Mouse (Mus musculus) intestine, embryonic 14.5 days (tissue): ENCODE results near the gene Ucp2. TPM values are rescaled to one million over a fixed set of nuclear protein-coding genes. Genes with fewer than 3 reads are reported as not detected.

Experiments
- ATAC-seq: fragments of 200-750 bp; cut with Nextera tagmentation; replicated peaks from 2 replicates; pipeline ENCODE4 v1.8.0; 2017; ENCODE audit warnings: low read depth, moderate number of reproducible peaks, moderate TSS enrichment, moderate library complexity; ENCODE audit not compliant: low FRiP score, low TSS enrichment
- DNase-seq: peaks from one replicate; pipeline ENCODE4 v3.0.0-alpha.2; 2018; ENCODE audit warnings: low spot score
- H3K27ac ChIP-seq: fragments of 300-500 bp; sonication (generic); 2 replicates; pipeline ENCODE4 v1.5.1; 2014; ENCODE audit warnings: low read depth, mild to moderate bottlenecking, control low read depth
- H3K27me3 ChIP-seq: fragments of 300-500 bp; sonication (generic); replicated peaks from 2 replicates; pipeline ENCODE4 v1.6.1; 2014; ENCODE audit warnings: low read length, control low read depth; ENCODE audit not compliant: control insufficient read depth, insufficient read depth
- H3K36me3 ChIP-seq: fragments of 300-500 bp; sonication (generic); 2 replicates; pipeline ENCODE4 v1.6.1; 2014; ENCODE audit warnings: low read length, control low read depth; ENCODE audit not compliant: control insufficient read depth, insufficient read depth
- H3K4me1 ChIP-seq: fragments of 300-500 bp; sonication (generic); replicated peaks from 2 replicates; pipeline ENCODE4 v1.6.1; 2014; ENCODE audit warnings: low read length, control low read depth, mixed read lengths; ENCODE audit not compliant: control insufficient read depth, insufficient read depth
- H3K4me2 ChIP-seq: fragments of 300-500 bp; sonication (generic); 2 replicates; pipeline ENCODE4 v1.6.1; 2014; ENCODE audit warnings: low read length
- H3K4me3 ChIP-seq: fragments of 300-500 bp; sonication (generic); 2 replicates; pipeline ENCODE4 v1.5.1; 2014; ENCODE audit warnings: low read depth, low read length, control low read depth, mixed read lengths
- H3K9ac ChIP-seq: fragments of 300-500 bp; sonication (generic); 2 replicates; pipeline ENCODE4 v1.6.1; 2014; ENCODE audit warnings: mild to moderate bottlenecking, low read length
- H3K9me3 ChIP-seq: fragments of 300-500 bp; sonication (generic); 2 replicates; pipeline ENCODE4 v1.6.1; 2016; ENCODE audit warnings: low read length, control low read depth; ENCODE audit not compliant: control insufficient read depth
- WGBS: fragments of 180-500 bp; shearing (Covaris S2); extraction: QIAGEN DNeasy Blood & Tissue Kit; methylation state at CpG from one replicate; pipeline ENCODE4 v1.1.7; 2014; 5-methylcytosine and 5-hydroxymethylcytosine counted together
- polyA plus RNA-seq: library from polyadenylated mRNA; unstranded; fragments of >200 nt; fragmentation: Nextera tagmentation; extraction: Ambion mirVana; gene quantifications from 2 replicates; pipeline ENCODE4 v1.2.1, GENCODE M21; 2014

Ucp2 gene
- polyA plus RNA-seq, 1 experiment from 2014 or later: 179 TPM

DNA sequence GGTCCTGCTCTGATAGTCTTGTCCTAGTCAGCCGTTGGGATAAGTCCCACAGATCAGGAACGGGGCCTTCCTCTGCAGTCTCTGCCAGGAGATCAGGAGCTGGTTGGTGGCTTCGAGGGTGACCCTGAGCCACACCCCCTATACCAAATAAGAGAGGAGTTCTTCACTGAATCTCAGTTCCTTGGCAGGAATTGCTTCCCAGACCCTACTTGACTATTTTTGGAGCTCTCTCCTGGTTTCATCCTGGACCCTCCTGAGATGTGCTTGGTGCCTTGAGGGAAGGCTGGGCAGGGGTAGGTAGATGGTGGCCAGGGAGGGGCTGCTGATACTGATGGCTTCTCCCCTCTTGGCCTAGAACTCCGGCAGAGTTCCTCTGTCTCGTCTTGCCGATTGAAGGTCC is 3.2 kb downstream of the Ucp2 start:
- peak overlapping the region; percentile 87 for H3K4me2 ChIP-seq
- H3K4me3 ChIP-seq: no peak overlapping the region
- H3K4me1 ChIP-seq: peaks cover 39% of the 10 kb centered on the region
- H3K27me3 ChIP-seq: no peaks in the 10 kb centered on the region
- DNase-seq (no peak), ATAC-seq (no peak)
- peak overlapping the region; percentile 69 for H3K27ac ChIP-seq
- H3K36me3 ChIP-seq: peaks cover 26% of the 10 kb centered on the region
- H3K9me3 ChIP-seq: no peaks in the 10 kb centered on the region
- H3K9ac ChIP-seq: peak overlapping the region; percentile 16; the same call in 1 of the 2 replicates
- 71% methylated on average over 6 of the region's 6 CpGs for WGBS

DNA sequence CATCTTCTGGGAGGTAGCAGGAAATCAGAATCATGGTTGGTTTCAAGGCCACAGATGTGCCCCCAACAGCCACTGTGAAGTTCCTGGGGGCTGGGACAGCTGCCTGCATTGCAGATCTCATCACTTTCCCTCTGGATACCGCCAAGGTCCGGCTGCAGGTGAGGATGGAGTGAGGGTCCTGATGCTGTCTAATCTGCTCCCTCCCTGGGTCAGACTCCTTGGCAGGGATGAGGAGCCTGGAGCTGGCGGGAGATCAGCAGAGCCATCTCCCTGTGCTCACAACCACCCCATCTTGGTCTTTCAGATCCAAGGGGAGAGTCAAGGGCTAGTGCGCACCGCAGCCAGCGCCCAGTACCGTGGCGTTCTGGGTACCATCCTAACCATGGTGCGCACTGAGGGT is 3.7 kb downstream of the Ucp2 start:
- Histone ChIP-seq H3K36me3 (peaks cover 26% of the 10 kb centered on the region), H3K9me3 (no peaks in the 10 kb centered on the region), H3K9ac (no peak overlapping the region), H3K4me3 (no peak overlapping the region), H3K4me1 (peaks cover 39% of the 10 kb centered on the region), H3K4me2 (no peak overlapping the region), H3K27ac (no peak overlapping the region), H3K27me3 (no peaks in the 10 kb centered on the region)
- WGBS: 97% methylated on average over 9 of the region's 9 CpGs
- DNase-seq (no peak), ATAC-seq (no peak)

DNA sequence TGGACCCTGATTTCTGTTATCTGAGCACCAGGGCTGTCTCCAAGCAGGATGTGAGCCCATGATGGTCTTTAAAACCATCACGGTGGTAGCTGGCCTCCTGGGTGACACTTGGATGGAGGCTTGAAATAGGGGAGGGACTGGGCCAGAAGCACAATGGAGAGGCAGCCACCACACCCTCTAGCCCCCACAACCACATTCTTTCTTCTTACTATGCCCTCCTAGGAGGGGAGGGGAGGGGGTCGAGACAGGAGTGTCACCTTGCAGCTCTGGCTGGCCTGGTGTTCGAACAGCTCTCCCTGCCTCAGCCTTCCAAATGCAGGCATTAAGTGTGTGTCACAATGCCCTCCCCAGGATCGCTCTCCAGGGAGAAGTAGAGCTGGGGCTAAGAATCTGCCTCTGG is 4.3 kb downstream of the Ucp2 start:
- 80% methylated on average over 4 of the region's 4 CpGs for WGBS
- no peak overlapping the region for H3K4me3 ChIP-seq
- H3K4me1 ChIP-seq: peaks cover 36% of the 10 kb centered on the region
- H3K4me2 ChIP-seq: no peak overlapping the region
- H3K9ac ChIP-seq: no peak overlapping the region
- no peak for DNase-seq
- H3K27ac ChIP-seq: no peak overlapping the region
- no peak for ATAC-seq
- no peaks in the 10 kb centered on the region for H3K27me3 ChIP-seq
- H3K36me3 ChIP-seq: peaks cover 26% of the 10 kb centered on the region
- no peaks in the 10 kb centered on the region for H3K9me3 ChIP-seq

DNA sequence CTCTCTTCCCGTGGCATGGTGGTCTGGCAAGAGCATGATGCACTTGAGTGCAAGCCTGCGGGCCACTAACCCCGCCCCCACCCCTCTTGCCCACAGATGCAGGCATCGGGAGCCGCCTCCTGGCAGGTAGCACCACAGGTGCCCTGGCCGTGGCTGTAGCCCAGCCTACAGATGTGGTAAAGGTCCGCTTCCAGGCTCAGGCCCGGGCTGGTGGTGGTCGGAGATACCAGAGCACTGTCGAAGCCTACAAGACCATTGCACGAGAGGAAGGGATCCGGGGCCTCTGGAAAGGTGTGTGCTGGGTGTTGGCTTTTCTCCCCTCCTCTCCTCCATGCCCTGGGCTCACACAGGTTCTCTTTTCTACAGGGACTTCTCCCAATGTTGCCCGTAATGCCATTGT is 4.8 kb downstream of the Ucp2 start:
- Histone ChIP-seq H3K36me3 (peaks cover 26% of the 10 kb centered on the region), H3K27ac (no peak overlapping the region), H3K4me1 (peaks cover 31% of the 10 kb centered on the region), H3K27me3 (no peaks in the 10 kb centered on the region), H3K4me2 (no peak overlapping the region), H3K4me3 (no peak overlapping the region), H3K9me3 (no peaks in the 10 kb centered on the region), H3K9ac (no peak overlapping the region)
- ATAC-seq: no peak
- no peak for DNase-seq
- WGBS: 89% methylated on average over 13 of the region's 13 CpGs

DNA sequence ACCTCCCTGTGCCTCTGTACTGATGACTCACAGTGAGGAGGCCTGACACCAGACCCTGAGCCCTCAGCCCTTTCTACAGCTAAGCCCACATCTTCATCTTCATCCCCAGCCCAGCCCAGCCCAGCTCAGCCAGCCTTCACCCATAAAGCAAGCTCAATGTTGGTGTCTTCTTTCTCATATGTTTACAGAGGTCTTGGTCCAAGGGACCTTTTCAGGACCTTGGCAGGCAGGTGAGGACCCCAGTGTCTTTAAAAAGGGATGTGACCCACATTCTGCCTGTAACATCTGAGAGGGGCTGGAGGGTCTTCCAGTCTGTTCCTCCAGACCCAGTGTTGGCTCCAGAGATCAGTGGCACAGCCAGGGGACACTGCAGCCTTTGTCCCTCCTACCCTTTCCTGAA is 6.3 kb downstream of the Ucp2 start:
- Histone ChIP-seq H3K36me3 (peaks cover 26% of the 10 kb centered on the region), H3K4me2 (no peak overlapping the region), H3K9ac (no peak overlapping the region), H3K4me3 (no peak overlapping the region), H3K27ac (no peak overlapping the region), H3K9me3 (no peaks in the 10 kb centered on the region), H3K27me3 (no peaks in the 10 kb centered on the region), H3K4me1 (peaks cover 20% of the 10 kb centered on the region)
- no peak for DNase-seq
- no peak for ATAC-seq

DNA sequence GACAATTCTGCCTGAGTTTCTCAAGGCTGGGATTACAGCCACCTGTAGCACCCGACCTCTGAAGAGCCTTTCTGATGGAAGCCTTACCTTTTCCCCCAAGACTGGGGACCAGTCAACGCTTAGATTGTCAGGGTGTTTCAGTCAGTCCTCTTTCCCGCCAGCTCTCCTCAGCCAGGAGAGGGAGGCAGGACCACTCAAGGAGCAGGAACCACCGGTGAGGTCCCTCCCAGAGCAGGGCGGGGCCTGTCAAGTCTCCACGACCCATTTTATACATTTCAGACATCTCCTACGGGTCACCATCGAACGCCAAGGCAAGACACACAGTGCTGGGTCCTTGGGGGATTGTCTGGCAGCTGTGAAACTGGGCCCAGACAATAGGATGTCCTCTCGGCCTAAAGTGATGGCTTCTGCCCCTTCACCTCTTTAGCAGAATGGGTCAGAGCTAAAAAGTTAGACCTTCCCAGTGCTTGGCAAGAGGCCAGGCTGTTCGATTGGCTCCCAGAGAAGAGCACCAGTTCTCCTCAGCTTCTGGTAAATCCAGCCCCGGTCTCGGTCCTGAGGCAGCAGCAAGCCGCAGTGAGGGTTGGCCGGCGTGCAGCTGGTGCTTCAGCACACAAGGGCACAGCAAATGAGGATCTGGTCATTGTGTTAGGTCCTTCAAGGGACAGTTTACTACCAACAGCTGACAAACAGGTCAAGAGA is 7.3 kb downstream of the Ucp2 start:
- no peak overlapping the region for H3K9ac ChIP-seq
- no peak overlapping the region for H3K27ac ChIP-seq
- no peak overlapping the region for H3K4me2 ChIP-seq
- H3K4me1 ChIP-seq: peaks cover 12% of the 10 kb centered on the region
- ATAC-seq (no peak), DNase-seq (no peak)
- no peaks in the 10 kb centered on the region for H3K27me3 ChIP-seq
- peaks cover 26% of the 10 kb centered on the region for H3K36me3 ChIP-seq
- H3K4me3 ChIP-seq: no peak overlapping the region
- WGBS: 72% methylated on average over 16 of the region's 16 CpGs
- no peaks in the 10 kb centered on the region for H3K9me3 ChIP-seq

DNA sequence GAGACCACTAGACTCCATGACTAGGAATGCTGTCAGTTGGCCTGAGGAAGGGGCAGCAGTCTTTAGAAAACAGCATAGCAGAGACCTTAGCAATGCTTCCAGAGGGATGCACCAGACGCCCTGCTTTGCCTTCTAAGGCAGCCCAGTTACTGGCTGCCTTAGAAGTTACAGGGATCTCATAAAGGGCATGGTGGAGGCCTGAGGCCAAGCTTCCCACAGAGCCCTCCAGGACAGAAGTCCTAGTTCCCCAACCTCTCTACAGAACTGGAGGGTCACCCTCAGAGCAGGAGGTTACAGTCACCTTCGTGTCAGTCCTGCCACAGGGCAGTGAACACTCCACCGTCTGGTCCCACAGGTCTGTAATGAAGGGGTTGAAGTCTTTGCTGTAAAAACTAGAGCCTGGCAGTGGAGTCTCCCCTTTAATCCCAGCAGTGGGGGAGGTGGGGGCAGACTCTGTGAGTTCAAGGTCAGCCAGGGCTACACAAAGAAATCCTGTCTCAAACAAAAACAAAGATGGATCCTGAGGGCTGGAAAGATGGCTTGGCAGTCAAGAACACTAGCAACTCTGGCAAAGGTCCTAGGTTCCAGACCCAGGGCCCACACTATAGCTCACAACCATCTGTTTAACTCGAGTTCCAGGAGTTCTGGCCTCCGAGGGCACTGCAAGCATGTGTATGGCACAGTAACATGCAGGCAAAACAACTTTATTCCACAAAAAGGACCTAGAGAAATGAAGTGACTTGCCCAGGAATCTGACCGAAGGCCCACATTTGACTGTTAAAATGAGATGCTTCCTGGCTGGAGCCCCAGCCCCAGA is 8.1 kb downstream of the Ucp2 start:
- peaks cover 26% of the 10 kb centered on the region for H3K36me3 ChIP-seq
- H3K4me2 ChIP-seq: no peak overlapping the region
- H3K4me3 ChIP-seq: no peak overlapping the region
- peaks cover 4% of the 10 kb centered on the region for H3K4me1 ChIP-seq
- H3K9me3 ChIP-seq: no peaks in the 10 kb centered on the region
- H3K9ac ChIP-seq: no peak overlapping the region
- 72% methylated on average over 6 of the region's 6 CpGs for WGBS
- ATAC-seq (no peak), DNase-seq (no peak)
- H3K27ac ChIP-seq: no peak overlapping the region
- H3K27me3 ChIP-seq: no peaks in the 10 kb centered on the region

DNA sequence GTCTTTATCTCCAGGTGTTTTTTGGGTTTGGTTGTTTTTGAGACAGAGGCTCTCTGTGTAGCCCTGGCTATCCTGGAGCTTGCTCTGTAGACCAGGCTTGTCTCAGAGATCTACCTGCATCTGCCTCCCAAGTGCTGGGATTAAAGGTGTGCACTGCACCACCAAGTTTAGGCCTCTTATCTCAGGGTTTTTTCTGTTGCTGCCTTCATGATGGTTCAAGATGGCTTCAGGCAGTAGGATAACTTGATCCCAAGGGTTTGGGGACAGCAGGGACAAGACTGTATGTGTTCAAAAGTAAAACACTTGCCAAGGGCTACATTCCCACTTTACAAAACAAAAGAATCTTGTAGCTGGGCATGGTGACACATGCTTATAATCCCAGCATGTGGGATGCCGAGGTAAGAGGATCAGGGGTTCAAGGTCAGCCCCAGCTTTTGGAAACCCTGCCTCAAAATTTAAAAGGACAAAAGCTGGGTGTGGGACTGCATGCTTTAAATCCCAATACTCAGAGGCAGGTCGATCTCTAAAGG is 8.8 kb downstream of the Ucp2 start:
- no peak overlapping the region for H3K9ac ChIP-seq
- H3K9me3 ChIP-seq: no peaks in the 10 kb centered on the region
- H3K36me3 ChIP-seq: peaks cover 23% of the 10 kb centered on the region
- WGBS: 58% methylated on average over 2 of the region's 2 CpGs
- no peaks in the 10 kb centered on the region for H3K4me1 ChIP-seq
- ATAC-seq (no peak), DNase-seq (no peak)
- H3K4me3 ChIP-seq: no peak overlapping the region
- no peak overlapping the region for H3K27ac ChIP-seq
- H3K27me3 ChIP-seq: no peaks in the 10 kb centered on the region
- no peak overlapping the region for H3K4me2 ChIP-seq
